Mouse (Mus musculus): ENCODE results near the gene Tesmin.

Gene Tesmin

GRCm38 (mm10) chr19:3388629-3389057, at the start of gene Tesmin:
Gene Tesmin (plus strand): TSS chr19:3388857.
- DNase-seq, result peak; percentile 97

DNA sequence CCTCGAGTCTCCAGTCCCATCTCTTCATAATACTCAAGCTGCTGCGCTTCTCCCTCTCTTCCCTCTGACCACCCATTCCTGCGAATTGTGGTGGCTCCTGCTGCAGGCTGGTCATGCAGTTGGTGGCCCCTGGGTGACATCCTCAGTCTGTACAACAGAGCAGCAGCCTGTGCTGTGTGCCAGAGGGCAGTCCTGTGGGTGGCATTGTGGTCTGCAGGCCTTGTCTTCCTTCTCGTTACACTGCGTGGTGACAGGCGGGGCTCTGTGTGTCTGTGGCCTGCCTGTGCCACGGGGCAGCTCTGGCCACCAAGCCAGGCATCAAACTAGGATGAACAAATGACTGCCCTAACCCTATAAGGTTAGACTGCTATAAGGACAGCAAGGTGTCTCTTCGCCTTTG, 49.5 kb upstream of the Tesmin start:
- DNase-seq, result no peak

- no peak for DNase-seq
These were observed 47.6 kb upstream of the Tesmin start for GRCm38 (mm10) chr19:3341021-3341420.

- DNase-seq, result no peak
These were observed 44.7 kb upstream of the Tesmin start for GRCm38 (mm10) chr19:3343929-3344328.

GRCm38 (mm10) chr19:3344636-3345544, 43.8 kb upstream of the Tesmin start:
- peak; percentile 80 for DNase-seq

DNA sequence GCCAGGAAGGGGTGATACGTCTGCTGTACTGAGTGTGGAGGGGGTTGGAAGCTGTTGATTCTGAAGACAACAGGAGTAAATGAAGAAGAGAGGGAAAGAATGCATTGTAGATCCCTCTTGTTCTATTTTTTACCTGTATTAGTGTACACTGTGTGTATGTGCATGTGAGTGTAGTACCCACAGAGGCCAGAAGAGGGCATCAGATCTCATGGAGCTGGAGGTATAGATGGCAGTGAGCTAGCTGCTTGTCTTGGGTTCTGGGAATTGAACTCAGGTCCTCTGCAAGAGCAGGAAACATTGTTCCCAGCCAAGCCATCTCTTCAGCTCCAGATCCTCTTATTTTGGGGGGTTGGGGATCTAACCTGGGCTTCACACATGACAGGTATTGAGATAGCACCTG, 40.9 kb upstream of the Tesmin start:
- DNase-seq, result no peak

- peak; percentile 81 for DNase-seq
These were observed 35.1 kb upstream of the Tesmin start for GRCm38 (mm10) chr19:3353415-3354111.

- DNase-seq, result peak; percentile 56
These were observed 33.6 kb upstream of the Tesmin start for GRCm38 (mm10) chr19:3355096-3355495.

- DNase-seq, result peak; percentile 70
These were observed 32.1 kb upstream of the Tesmin start for GRCm38 (mm10) chr19:3356516-3356915.

DNA sequence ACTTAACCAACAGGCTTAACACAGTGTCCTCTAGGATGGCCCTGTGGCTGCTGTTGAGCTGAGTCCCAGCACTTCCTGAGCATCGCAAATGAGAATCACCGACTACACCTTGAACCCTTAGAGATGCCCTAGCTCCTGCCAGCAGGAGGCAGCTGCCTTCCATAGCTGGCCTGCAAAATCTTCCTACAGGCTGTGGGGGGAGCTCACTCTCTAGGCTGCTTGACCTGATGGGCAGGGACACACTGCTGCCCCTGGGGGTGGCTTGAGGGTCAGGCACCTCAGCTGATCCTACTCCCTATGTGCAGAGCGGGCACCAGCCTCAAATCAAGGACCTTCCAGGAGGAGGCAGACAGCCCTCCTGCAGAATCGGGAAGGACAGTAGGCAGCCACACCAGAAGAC, 31.0 kb upstream of the Tesmin start:
- no peak for DNase-seq

DNA sequence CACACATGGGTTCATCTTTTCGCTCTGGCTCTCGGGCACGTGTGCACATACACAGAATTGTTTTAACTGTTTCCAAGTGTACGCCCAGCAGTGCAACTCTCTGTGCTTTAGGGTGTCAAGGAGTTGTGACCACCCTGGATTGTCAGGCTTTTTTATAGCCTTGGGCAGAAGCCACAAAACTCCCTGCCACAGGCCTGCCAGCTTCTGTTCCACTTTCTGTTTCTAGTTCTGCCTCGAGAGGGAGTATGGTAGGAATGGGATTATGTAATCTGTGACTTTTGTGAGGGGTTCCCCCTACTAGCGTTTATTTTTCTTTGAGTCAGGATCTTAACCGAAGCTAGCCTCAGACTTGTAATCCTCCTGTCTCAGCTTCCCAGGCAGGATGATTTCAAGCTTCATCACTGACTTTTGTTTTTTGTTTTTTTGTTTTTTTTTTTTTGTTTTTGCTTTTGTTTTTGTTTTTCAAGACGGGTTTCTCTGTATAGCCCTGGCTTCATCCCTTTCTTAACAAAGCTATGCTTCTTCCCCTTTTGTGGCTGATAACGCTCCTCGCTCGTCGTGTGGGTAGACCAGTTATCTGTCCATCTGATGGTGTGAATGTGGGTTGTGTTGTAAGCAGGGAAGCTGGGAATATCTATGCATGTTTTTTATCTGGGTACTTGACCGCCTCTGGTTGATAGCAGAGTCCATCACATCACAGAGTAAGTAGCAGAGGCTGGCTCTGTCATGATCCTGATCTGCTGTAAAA, 28.6 kb upstream of the Tesmin start:
- DNase-seq, result no peak

DNA sequence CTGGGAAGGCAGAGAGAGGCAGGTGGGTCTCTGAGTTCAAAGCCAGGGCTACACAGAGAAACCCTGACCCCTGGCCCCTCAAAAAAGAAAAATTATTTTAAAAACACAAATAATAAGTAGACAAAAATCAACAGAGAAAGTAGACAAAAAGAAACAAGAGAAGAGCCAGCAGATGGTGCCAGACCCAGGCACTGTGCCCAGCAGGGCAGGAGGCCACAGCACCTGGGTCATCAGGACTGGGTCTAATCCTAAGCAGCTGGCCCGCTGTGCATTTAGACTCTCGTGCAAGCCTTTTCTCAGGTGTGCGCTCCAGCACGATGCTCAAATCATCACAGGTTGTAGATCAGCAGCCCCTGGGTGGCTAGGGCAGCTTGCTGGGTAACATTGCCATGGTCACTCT, 25.1 kb upstream of the Tesmin start:
- DNase-seq, result no peak

GRCm38 (mm10) chr19:3365089-3365488, 23.6 kb upstream of the Tesmin start:
- no peak for DNase-seq

DNA sequence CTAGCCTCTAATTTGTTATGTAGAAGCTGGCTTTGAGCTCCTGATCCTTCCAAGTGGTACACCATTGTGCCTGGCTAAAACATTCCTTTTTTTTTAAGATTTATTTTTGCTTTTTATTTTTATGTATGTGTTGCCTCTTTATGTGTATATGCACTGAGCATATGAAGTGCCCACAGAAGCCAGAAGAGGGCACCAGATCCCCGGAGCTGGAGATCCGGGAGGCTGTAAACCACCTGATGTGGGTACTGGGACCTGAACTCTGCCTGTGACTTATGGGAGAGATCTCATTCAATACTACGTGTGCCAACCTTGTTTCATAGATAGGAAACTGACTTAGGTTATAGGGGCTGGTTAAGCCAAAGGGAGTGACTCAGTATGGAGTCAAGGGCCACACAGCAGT, 20.4 kb upstream of the Tesmin start:
- no peak for DNase-seq

DNA sequence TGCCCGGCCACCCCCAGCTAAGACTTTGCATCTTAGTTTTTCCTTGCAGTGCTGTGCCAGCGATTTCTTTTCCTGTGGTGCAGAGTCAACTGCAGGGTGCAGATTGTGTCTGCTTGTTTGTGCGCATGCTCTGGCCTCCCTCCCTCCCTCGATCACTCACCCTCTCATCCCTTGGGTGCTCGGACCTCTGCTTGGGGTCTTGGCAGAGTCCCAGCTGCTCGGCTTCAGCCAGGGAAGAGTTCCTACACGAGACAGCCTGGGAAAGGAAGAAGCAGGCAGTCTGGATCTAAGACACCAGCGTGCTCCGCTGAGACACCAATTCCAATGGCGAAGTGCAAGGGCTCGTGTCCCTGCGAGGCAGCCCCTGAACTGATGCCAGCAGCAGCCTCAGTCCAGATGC, 15.3 kb upstream of the Tesmin start:
- DNase-seq, result peak; percentile 40

DNA sequence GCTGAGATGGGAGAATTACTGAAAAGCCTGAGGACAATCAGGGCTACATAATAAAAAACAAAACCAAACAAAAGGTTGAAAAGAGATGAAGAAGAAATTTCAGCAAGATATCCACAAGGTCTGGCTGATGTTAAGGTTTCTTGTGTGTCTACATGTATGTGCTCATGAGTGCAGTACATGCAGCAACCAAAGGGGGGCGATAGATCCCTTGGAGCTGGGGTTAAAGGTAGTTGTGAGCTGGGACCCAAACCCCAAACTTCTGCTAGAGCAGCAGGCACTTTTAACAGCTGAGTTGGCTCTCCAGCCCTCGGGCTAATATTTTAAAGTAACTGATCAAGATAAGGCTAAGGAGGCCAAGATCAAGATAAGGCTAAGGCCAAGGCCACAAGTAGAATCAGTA, 14.6 kb upstream of the Tesmin start:
- DNase-seq, result no peak

DNA sequence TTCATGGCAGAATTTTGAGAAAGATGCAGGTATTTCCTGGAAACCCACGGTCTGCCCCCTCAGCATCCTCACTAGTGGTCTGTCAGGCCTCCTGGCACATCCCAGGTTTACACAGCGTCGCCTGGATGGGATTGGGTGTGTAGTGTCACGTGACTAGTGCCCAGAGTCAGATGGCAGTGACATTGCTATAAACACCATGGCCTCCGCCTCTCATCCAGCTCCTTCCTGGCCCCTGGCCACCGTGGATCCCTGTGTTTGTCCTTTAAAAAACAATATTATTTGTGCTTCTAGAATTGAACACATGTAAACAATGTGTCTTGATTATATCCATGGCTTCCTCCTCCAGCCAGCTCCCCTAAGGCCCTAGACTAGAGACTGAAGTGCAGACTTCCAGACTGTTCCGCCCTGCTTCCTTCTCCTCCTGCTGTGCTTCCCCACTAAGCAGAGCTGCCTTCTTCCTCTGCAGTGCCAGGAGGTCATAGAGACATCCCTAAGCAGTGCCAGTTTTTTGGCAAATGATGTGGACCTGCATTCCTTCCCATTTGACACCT, 12.6 kb upstream of the Tesmin start:
- no peak for DNase-seq

DNA sequence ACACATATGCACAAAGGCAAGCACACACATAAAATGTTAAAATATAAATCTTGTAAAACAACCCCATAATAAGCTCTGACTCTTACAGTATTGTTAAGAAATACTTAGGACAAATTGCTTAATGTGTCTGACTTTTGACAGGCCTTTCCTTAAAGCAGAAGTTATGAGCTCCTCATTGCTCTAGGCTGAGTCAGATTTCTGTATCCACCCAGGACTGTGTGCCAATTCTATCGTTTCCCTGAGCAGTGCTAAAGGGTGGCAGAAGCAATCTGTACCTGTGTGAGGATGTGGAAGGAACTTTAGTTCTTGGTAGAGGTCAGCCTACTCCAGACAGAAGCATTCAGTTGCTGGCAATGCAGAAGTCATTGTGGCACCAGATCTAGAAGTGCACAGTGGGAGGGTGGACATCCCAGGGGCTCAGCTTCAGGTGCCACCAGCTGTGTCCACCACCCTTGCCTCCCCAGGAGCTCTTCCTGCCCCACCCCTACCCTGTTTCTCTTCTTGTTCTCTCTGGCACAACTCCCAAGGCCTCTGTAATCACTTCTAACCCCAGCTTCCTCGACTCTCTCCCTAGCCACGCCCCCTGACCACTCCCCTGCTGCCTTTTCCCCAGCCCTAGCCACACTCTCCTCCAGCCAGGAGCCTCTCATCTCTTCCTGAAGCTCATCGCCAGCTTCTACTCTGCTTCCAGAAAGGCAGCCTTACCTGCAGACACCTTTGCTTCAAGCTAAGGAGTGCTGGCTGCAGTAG, 11.5 kb upstream of the Tesmin start:
- DNase-seq, result no peak

DNA sequence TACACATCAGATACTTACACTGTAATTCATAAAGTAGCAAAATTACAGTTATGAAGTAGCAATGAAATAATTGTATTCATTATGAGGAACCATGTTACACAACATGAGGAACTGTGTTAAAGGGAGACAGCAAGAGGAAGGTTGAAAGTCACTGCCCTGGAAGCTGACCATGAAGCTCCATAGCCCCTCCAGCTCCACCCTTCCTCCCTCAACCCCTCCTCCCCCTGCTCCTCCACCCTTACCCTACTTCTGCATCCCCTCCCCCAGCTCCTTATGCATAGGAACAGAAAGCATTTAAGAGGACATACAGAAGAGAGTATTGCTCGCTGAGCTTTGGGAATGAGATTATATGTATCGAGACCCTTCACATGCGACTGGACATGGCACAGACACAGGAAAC, 10.0 kb upstream of the Tesmin start:
- no peak for DNase-seq

GRCm38 (mm10) chr19:3388061-3388460, 596 bp upstream of the Tesmin start:
- no peak for DNase-seq

DNA sequence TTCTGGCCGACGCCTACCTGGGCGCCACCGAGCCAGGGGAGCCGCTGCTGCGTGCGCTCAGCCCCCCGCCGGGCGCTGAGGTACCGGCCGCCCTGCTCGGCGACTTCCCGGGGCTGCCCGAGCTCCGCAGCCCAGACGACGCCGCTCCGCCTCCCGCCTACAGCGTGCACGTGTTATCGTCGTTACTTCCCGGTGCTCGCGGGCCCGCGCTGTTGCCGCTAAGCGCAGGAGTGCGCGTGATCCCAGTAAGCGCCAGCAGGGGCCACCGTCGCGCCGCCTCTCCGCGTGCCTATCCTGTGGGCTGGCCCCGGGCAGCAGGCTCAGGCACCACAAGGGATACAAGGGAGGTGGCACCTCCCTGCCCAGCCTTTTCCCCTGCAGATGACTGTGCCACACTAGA, 432 bp downstream of the Tesmin start:
- peak; percentile 89 for DNase-seq

- no peak for DNase-seq
These were observed 3.7 kb downstream of the Tesmin start for GRCm38 (mm10) chr19:3392384-3392783.
